Mouse (Mus musculus) urinary bladder, postnatal 4 days (tissue): ENCODE data around the gene Ubxn10.

Experiments used
- DNase-seq, 2 experiments: peaks; one replicate each; pipeline ENCODE4 v3.0.0; 2021 to 2022; ENCODE audit warnings: low spot score in 2 of 2

The Ubxn10 gene

DNA sequence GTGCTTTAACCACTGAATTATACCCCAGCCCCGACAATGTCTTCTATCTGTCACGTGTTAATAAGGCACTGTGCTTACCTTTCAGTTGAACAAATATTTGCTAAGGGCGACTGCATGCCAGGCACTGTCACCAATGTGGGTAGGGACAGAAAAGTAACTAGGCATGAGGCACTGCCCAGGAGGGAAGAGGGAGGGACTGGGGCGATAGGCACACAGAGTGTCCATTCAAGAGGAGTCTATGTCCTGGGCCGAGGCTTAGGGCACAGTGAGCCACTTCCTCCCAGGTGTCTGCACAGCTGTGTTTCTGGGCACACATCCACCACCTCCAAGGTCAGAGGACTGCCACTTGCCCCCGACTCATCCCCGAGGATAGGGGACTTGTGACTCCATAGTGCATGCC is at the start of gene Ubxn10:
Gene Ubxn10 (minus strand): TSS at position 137 of the 400 bp plus-strand sequence.
- DNase-seq, result no peak

DNA sequence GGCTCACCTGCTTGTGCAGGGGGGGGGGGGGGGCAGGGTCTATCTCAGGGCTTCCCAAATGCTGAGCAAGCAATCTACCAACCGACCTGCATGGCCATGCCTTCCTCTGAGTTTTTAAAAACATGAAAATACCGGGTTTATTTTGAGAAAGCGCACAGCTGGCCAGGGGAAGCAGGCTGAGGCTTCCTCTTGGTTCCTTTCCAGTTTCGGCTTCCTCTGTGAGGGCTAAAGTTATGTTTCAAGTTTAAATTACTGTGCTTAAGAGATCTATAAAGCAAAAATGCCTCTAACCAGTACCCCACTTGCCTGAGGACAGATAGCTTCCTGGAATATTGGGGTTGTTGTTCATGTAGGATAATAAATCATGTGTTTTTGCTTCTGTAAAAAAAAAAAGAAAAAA is 49.2 kb upstream of the Ubxn10 start:
- DNase-seq, result no peak

DNA sequence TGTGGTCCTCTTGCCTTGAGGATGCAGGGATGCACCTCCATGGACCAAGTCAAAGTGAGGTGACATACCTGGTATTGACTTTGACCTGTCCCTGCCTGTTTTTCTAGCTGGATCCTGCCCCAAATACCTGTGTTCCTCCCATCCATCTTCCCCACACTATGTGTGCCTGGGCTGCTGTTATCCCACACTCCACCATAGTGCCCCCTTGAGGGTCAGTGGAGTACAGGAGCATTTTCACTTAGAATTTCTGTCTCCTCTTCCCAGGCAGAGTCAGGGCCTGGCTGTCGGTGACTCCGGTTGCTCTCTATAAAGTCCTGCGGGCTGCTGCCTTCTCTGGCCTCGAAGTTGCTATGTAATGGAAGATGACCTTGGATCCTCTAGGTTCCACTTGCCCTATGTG is 48.8 kb upstream of the Ubxn10 start:
- DNase-seq, result no peak

DNA sequence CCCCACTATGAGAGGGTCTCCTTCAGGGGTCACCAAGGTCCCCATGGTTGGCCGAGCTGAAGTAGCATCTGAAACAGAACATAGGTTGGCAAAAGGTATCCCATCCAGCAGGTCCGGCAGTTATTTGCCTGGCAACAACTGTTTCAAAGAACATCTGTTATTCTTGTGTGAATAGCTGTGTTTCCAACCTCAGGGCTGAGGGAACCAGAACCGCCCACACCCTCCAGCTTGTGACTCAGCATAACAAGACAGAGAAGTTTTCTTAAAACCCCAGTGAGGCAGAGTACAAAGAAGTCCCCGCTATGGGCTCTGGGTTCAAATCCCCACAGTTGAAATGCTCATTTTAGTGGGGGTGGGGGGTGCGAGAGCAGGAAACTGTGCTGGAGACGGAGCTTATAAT is 45.1 kb upstream of the Ubxn10 start:
- DNase-seq, result no peak

- no peak for DNase-seq
Measured at GRCm38 (mm10) chr4:138780300-138780699, 43.3 kb upstream of the Ubxn10 start.

DNA sequence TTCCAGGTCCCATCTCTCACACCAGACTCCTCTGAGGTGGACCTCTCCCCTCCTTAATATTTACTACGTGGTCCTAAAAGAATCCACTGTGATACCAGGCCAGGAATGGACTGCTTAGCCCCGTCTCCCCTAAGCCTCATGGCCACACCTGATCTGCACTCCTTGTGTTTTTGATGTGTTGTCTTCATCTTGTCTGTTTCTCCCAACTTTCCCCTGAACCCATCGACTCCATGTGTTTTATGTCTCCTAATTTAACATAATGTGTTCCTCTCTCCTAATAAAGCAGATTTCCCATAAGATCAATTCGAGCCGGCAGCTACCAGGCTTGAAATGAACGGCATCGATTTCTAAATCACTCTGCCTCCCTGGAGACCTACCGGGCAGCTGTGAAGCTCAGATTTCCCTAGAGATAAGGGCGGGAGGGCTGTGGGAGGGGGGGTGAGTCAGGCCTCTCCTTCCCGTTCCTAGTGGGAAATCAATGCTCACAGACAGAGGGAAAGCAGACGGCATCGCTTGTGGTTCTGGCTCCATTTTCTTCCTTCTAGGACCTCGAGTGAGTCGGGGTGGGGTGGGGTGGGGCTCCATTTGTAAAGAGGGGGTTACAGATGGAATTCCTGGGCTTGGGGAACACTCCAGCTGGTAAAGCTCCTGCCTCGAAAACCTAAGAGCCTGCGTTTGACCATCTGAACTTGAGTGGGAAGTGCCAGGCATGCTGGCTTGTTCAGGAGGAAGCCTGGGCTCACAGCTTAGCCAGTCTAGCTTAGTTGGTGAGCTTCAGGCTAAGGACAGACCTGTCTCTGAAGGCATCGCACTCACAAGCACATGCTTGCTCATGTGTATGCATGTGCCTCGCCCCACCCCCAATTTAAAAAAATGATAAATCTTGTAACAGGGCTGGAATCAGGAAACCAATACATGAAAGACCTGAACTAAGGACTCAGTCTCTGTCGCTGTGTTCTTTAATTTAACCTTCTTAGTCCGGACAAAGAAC is 40.7 kb upstream of the Ubxn10 start:
- DNase-seq, result no peak

GRCm38 (mm10) chr4:138775435-138775834 is 38.5 kb upstream of the Ubxn10 start, which contains the start of gene Pla2g2d:
Gene Pla2g2d (plus strand): TSS chr4:138775735.
- DNase-seq, result no peak

DNA sequence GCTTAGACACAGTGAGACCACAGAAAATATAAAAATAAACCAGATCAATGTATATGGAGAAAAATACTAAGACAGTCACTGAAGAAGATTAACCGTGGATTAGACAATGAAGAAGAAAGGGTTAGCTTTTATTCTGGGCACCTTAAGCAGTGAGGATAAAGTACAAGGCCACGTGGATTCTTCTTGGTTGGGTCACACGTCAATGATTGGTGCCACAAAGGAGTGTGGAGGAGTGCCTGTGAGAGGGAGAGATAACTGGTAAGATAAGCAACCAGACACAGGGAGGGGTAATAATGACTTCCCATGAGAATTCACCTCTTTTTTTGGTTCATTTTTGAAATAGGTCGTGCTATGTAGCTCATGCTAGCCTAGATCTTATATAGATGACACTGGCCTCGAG is 35.4 kb upstream of the Ubxn10 start:
- no peak for DNase-seq

- no peak for DNase-seq
Measured at GRCm38 (mm10) chr4:138771970-138772369, 35.0 kb upstream of the Ubxn10 start.

- no peak for DNase-seq
Measured at GRCm38 (mm10) chr4:138762266-138762665, 25.3 kb upstream of the Ubxn10 start.

GRCm38 (mm10) chr4:138757416-138757815 is 20.4 kb upstream of the Ubxn10 start, which contains the start of gene Pla2g2f:
Gene Pla2g2f (minus strand): TSS chr4:138757626.
- DNase-seq, result no peak

DNA sequence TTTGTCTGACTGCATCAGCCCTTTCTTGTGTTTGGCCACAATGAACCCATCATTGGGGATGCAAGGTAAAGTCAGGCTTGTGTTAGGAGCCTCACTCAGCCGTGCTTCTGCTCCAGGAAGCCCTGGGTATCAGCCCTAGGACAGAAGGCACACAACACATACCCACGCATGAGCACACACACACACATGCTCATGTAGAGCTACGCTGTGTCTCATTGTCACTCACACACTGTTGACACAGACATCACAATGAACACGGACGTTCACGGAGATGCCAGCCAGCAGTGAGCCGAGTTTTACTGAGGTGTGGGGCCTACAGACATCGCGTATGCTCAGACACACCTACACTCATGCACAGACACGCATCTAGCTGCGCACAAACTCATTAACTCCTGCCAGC is 19.0 kb upstream of the Ubxn10 start:
- DNase-seq, result no peak

GRCm38 (mm10) chr4:138755439-138755838 is 18.5 kb upstream of the Ubxn10 start:
- DNase-seq, result no peak

GRCm38 (mm10) chr4:138754432-138754831 is 17.5 kb upstream of the Ubxn10 start:
- DNase-seq, result no peak

- no peak for DNase-seq
Measured at GRCm38 (mm10) chr4:138753608-138754007, 16.6 kb upstream of the Ubxn10 start.

DNA sequence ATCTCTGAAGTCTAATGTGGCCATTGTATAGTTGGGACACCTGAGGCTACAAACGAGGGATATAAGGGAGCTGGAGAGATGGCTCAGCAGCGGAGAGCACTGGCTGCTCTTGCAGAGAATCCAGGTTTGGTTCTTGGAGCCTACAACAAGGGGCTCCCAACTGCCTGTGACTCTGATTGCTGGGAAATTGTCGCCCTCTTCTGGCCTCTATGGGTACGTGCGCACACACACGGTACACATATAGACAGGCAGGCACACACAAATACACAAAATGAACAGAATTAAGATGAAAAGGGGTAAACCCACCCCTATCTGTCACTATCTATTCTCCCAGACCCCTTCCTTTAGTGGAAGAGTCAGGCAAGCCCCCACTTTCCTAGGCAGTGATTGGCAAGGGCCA is 15.6 kb upstream of the Ubxn10 start:
- no peak for DNase-seq

DNA sequence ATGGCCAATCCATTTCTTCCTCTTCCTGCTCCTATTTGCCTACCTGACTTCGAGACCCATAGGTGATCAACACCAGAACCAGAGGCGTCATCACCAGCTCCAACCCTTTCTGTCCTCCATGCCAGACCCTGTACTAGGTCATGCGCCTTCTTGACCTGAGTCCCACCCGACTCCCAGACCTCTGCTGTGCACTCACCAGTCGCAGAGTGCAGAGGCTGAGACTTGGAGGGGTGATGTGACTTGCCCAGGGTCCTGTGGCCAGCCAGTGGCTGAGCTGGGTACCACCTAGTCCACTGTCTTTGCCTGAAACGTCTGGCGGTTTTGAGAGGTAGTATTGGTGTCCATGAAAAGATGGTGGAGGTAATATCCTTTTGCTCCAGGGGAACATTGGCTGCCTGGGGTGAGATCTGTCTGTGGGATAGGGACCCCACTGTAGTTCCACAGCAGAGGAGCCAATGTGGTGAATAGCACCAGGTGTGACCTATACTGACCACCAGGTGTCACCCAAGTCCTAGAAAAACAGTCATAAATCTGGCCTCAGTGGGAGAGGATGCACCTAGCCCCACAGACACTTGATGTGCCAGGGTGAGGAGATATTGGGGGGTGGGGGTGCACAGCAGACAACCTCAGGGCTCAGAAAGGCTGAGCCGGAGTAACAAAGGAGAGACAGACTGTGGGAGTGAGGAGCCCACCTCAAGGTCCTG is 11.6 kb upstream of the Ubxn10 start:
- DNase-seq, result no peak

GRCm38 (mm10) chr4:138747851-138748250 is 10.9 kb upstream of the Ubxn10 start:
- no peak for DNase-seq

GRCm38 (mm10) chr4:138746866-138747265 is 9.9 kb upstream of the Ubxn10 start:
- no peak for DNase-seq

DNA sequence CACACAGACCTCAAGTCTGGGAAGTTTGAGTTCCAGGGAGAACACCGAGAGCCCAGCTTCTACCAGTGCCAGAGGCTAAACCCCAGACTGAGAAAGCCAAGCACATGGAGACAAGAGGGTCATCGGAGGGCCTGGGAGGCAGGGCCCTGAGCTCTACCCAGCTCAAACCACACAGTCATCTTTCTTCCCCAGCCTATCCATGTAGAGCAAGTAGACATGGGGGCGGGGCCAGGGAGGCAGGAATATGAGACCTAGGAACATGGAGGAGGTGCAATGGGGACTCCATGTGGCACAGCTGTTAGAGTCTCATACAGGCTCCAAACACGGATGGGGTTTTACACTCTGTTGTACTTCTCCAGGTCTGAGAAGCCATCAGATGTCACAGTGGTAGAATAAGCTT is 8.9 kb upstream of the Ubxn10 start:
- DNase-seq, result no peak

DNA sequence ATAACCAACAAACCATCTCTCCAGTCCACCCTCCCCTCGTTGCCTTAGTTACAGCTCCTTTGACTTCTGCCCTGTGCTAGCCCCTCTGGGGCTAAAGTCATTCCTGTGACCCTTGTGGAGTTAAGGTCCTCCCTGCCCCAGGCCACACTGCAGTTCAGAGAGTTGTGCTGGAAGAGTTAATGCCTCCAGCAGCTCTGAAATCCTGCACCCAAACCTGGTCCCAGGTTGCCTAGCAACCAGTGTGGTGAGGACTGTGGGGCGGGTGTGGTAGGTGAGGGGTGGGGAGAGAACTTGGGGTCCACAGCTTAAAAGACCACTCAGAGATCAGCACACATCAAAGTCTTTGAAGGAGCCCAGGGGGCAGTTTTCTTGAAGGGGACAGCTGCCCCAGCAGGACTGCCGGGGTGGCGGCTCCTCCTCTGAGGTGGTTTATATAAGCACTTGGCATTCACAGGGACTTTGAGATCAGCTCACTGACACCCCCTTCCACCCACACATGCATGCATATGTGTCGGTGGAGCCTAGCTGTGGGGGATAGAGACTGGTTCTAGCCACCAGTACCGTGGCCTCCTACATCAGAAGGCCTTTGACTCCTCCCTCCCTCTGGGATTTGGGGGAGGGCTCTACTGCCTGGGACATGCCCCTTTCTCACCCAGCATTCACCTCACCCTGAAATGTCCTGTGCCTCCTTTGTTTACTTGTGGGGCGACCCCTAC is 2.3 kb upstream of the Ubxn10 start:
- no peak for DNase-seq

DNA sequence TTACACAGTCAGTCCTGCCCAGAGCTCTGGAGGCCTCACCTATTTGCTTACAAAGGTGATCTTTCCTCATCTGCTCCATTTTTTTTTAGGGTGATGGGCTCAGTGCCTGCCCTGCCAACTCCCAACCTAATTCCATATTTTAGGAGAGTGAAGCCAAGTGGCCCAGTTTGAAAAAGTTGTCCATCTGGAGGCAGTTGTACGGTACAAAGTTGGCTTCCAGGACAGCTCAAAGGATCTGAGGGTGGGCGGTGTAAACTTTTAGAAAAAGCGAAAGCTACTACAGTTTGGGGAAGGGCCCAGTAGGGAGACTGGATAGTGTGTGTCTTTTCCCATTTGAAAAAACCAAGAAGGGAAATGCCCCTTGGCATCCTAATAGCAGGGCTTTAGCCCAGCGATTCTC is 2.1 kb downstream of the Ubxn10 start:
- no peak for DNase-seq
